Mouse (Mus musculus) MEL (cell line): ENCODE results near the gene Tulp1. TPM values are rescaled to one million over a fixed set of nuclear protein-coding genes. Genes with fewer than 3 reads are reported as not detected.

Experiments
- DNase-seq: peaks from one replicate; pipeline ENCODE4 v3.0.0; 2011; ENCODE audit warnings: low read depth, low spot score
- H3K27ac ChIP-seq: 2 replicates; pipeline ENCODE4 v1.5.1; 2012; ENCODE audit warnings: low read depth, mild to moderate bottlenecking, control low read depth, low read length, moderate library complexity; ENCODE audit not compliant: control insufficient read depth
- H3K27me3 ChIP-seq, 2 experiments: fragments of 150-350 bp in 1 of 2; sonication (generic) in 1 of 2; 2 replicates each; pipeline ENCODE4 v1.6.1; 2012; ENCODE audit warnings: low read length in 2 of 2, mild to moderate bottlenecking in 2 of 2, improper control_type of control experiment in 1 of 2, moderate library complexity in 1 of 2; ENCODE audit not compliant: insufficient read depth in 2 of 2, control insufficient read depth in 1 of 2
- H3K36me3 ChIP-seq, 2 experiments: 2 replicates each; pipeline ENCODE4 v1.6.1; 2012 to 2014; ENCODE audit warnings: low read length in 2 of 2, improper control_type of control experiment in 1 of 2, inconsistent platforms in 1 of 2, mild to moderate bottlenecking in 1 of 2; ENCODE audit not compliant: insufficient read depth in 2 of 2, control insufficient read depth in 1 of 2
- H3K4me1 ChIP-seq, 2 experiments: fragments of 150-350 bp in 1 of 2; sonication (generic) in 1 of 2; 2 replicates each; pipeline ENCODE4 v1.6.1; 2012; ENCODE audit warnings: low read length in 2 of 2, improper control_type of control experiment in 1 of 2, mild to moderate bottlenecking in 1 of 2; ENCODE audit not compliant: insufficient read depth in 2 of 2, control insufficient read depth in 1 of 2
- H3K4me3 ChIP-seq, 2 experiments: fragments of 150-350 bp in 1 of 2; sonication (generic) in 1 of 2; 2 replicates each; pipeline ENCODE4 v1.5.1; 2012; ENCODE audit warnings: low read depth in 2 of 2, low read length in 2 of 2, mild to moderate bottlenecking in 2 of 2, moderate library complexity in 2 of 2, control low read depth in 1 of 2, improper control_type of control experiment in 1 of 2; ENCODE audit not compliant: control insufficient read depth in 1 of 2, insufficient read depth in 1 of 2
- H3K79me2 ChIP-seq: 2 replicates; pipeline ENCODE4 v1.6.1; 2012; ENCODE audit warnings: mild to moderate bottlenecking, low read length, moderate library complexity; ENCODE audit not compliant: control insufficient read depth, poor library complexity, insufficient read depth
- H3K9ac ChIP-seq: 2 replicates; pipeline ENCODE4 v1.6.1; 2012; ENCODE audit warnings: low read depth, mild to moderate bottlenecking, control low read depth, low read length, moderate library complexity; ENCODE audit not compliant: control insufficient read depth, poor library complexity, severe bottlenecking
- H3K9me3 ChIP-seq: fragments of 150-350 bp; sonication (generic); replicated peaks from 2 replicates; pipeline ENCODE4 v1.6.1; 2012; ENCODE audit warnings: mild to moderate bottlenecking, low read length, improper control_type of control experiment, moderate library complexity; ENCODE audit not compliant: insufficient read depth
- BHLHE40 ChIP-seq: IDR thresholded peaks from 2 replicates; pipeline ENCODE4 v1.6.1; 2012; ENCODE audit warnings: low read depth, mild to moderate bottlenecking, inconsistent platforms, low read length, improper control_type of control experiment, borderline replicate concordance
- CTCF ChIP-seq, 3 experiments: IDR thresholded peaks in 2 of 3; conservative IDR thresholded peaks in 1 of 3; 2 replicates each; pipeline ENCODE4 v1.5.1; 2011 to 2012; ENCODE audit warnings: low read length in 3 of 3, low read depth in 2 of 3, mild to moderate bottlenecking in 2 of 3, improper control_type of control experiment in 1 of 3, inconsistent platforms in 1 of 3, mixed read lengths in 1 of 3, moderate library complexity in 1 of 3; ENCODE audit not compliant: control insufficient read depth in 1 of 3, insufficient read depth in 1 of 3, poor library complexity in 1 of 3, severe bottlenecking in 1 of 3
- E2F4 ChIP-seq: IDR thresholded peaks from 2 replicates; pipeline ENCODE4 v1.6.1; 2011; ENCODE audit warnings: low read depth, low read length, improper control_type of control experiment, borderline replicate concordance
- ELF1 ChIP-seq: IDR thresholded peaks from 2 replicates; pipeline ENCODE4 v1.6.1; 2014; ENCODE audit warnings: low read depth, mild to moderate bottlenecking, inconsistent platforms, low read length, improper control_type of control experiment, moderate library complexity
- EP300 ChIP-seq, 2 experiments: IDR thresholded peaks; 2 replicates each; pipeline ENCODE4 v1.6.1; 2011; ENCODE audit warnings: improper control_type of control experiment in 2 of 2, low read length in 2 of 2, low read depth in 1 of 2, mild to moderate bottlenecking in 1 of 2
- ETS1 ChIP-seq: IDR thresholded peaks from 2 replicates; pipeline ENCODE4 v1.6.1; 2012; ENCODE audit warnings: low read depth, mild to moderate bottlenecking, inconsistent platforms, low read length, improper control_type of control experiment, moderate library complexity
- GATA1 ChIP-seq: IDR thresholded peaks from 2 replicates; pipeline ENCODE4 v1.6.1; 2011; ENCODE audit warnings: low read depth, low read length, improper control_type of control experiment
- KAT2A ChIP-seq: conservative IDR thresholded peaks from 2 replicates; pipeline ENCODE4 v1.6.1; 2012; ENCODE audit warnings: low read depth, low read length, improper control_type of control experiment, inconsistent platforms
- MAFK ChIP-seq: IDR thresholded peaks from 2 replicates; pipeline ENCODE4 v1.6.1; 2011; ENCODE audit warnings: low read depth, mild to moderate bottlenecking, low read length, improper control_type of control experiment, borderline replicate concordance
- MAX ChIP-seq: IDR thresholded peaks from 2 replicates; pipeline ENCODE4 v1.6.1; 2011; ENCODE audit warnings: low read length, improper control_type of control experiment
- MAZ ChIP-seq: IDR thresholded peaks from 2 replicates; pipeline ENCODE4 v1.6.1; 2012; ENCODE audit warnings: low read depth, mild to moderate bottlenecking, inconsistent platforms, low read length, improper control_type of control experiment
- MEF2A ChIP-seq: IDR thresholded peaks from 2 replicates; pipeline ENCODE4 v1.6.1; 2014; ENCODE audit warnings: low read depth, mild to moderate bottlenecking, inconsistent platforms, low read length, improper control_type of control experiment; ENCODE audit not compliant: poor library complexity, insufficient replicate concordance, severe bottlenecking; ENCODE audit errors: extremely low read depth
- MXI1 ChIP-seq: IDR thresholded peaks from 2 replicates; pipeline ENCODE4 v1.6.1; 2011; ENCODE audit warnings: mild to moderate bottlenecking, low read depth, low read length, improper control_type of control experiment
- NELFE ChIP-seq: IDR thresholded peaks from 2 replicates; pipeline ENCODE4 v1.6.1; 2011; ENCODE audit warnings: low read depth, low read length, improper control_type of control experiment
- NRF1 ChIP-seq: IDR thresholded peaks from 2 replicates; pipeline ENCODE4 v1.6.1; 2014; ENCODE audit warnings: low read depth, mild to moderate bottlenecking, inconsistent platforms, low read length, improper control_type of control experiment, moderate library complexity; ENCODE audit not compliant: poor library complexity, insufficient read depth, severe bottlenecking
- POLR2A ChIP-seq, 2 experiments: IDR thresholded peaks; 2 replicates each; pipeline ENCODE4 v1.6.1; 2011 to 2012; ENCODE audit warnings: low read length in 2 of 2, mild to moderate bottlenecking in 2 of 2, control low read depth in 1 of 2, improper control_type of control experiment in 1 of 2, low read depth in 1 of 2, moderate library complexity in 1 of 2; ENCODE audit not compliant: control insufficient read depth in 1 of 2, insufficient read depth in 1 of 2, poor library complexity in 1 of 2
- POLR2AphosphoS2 ChIP-seq: IDR thresholded peaks from 2 replicates; pipeline ENCODE4 v1.6.1; 2011; ENCODE audit warnings: low read length, improper control_type of control experiment
- RAD21 ChIP-seq: IDR thresholded peaks from 2 replicates; pipeline ENCODE4 v1.6.1; 2011; ENCODE audit warnings: mild to moderate bottlenecking, low read depth, low read length, improper control_type of control experiment
- RCOR1 ChIP-seq: IDR thresholded peaks from 2 replicates; pipeline ENCODE4 v1.6.1; 2012; ENCODE audit warnings: low read depth, mild to moderate bottlenecking, inconsistent platforms, low read length, improper control_type of control experiment
- SIN3A ChIP-seq: IDR thresholded peaks from 2 replicates; pipeline ENCODE4 v1.6.1; 2012; ENCODE audit warnings: low read length, improper control_type of control experiment, inconsistent platforms
- SMC3 ChIP-seq: IDR thresholded peaks from 2 replicates; pipeline ENCODE4 v1.6.1; 2011; ENCODE audit warnings: low read depth, low read length, improper control_type of control experiment
- TAL1 ChIP-seq: IDR thresholded peaks from 2 replicates; pipeline ENCODE4 v1.6.1; 2012; ENCODE audit warnings: mild to moderate bottlenecking, inconsistent platforms, low read length, moderate library complexity, mixed read lengths
- TCF12 ChIP-seq: IDR thresholded peaks from 2 replicates; pipeline ENCODE4 v1.6.1; 2014; ENCODE audit warnings: low read depth, mild to moderate bottlenecking, inconsistent platforms, low read length, improper control_type of control experiment, moderate library complexity
- UBTF ChIP-seq: IDR thresholded peaks from 2 replicates; pipeline ENCODE4 v1.6.1; 2012; ENCODE audit warnings: low read depth, mild to moderate bottlenecking, inconsistent platforms, low read length, improper control_type of control experiment, moderate library complexity, borderline replicate concordance; ENCODE audit not compliant: insufficient read depth
- USF1 ChIP-seq: IDR thresholded peaks from 2 replicates; pipeline ENCODE4 v1.6.1; 2014; ENCODE audit warnings: low read depth, mild to moderate bottlenecking, inconsistent platforms, low read length, improper control_type of control experiment, moderate library complexity
- USF2 ChIP-seq, 2 experiments: IDR thresholded peaks; 2 replicates each; pipeline ENCODE4 v1.6.1; 2011 to 2012; ENCODE audit warnings: improper control_type of control experiment in 2 of 2, low read length in 2 of 2, borderline replicate concordance in 1 of 2, inconsistent platforms in 1 of 2, low read depth in 1 of 2, mild to moderate bottlenecking in 1 of 2; ENCODE audit not compliant: insufficient read depth in 1 of 2
- ZC3H11A ChIP-seq: IDR thresholded peaks from 2 replicates; pipeline ENCODE4 v1.6.1; 2012; ENCODE audit warnings: low read depth, mild to moderate bottlenecking, inconsistent platforms, low read length, improper control_type of control experiment
- ZKSCAN1 ChIP-seq: IDR thresholded peaks from 2 replicates; pipeline ENCODE4 v1.6.1; 2012; ENCODE audit warnings: low read depth, mild to moderate bottlenecking, inconsistent platforms, low read length, improper control_type of control experiment, moderate library complexity
- ZMIZ1 ChIP-seq: IDR thresholded peaks from 2 replicates; pipeline ENCODE4 v1.6.1; 2012; ENCODE audit warnings: low read depth, mild to moderate bottlenecking, inconsistent platforms, low read length, improper control_type of control experiment, moderate library complexity
- ZNF384 ChIP-seq: IDR thresholded peaks from 2 replicates; pipeline ENCODE4 v1.6.1; 2012; ENCODE audit warnings: low read depth, mild to moderate bottlenecking, inconsistent platforms, low read length, improper control_type of control experiment
- polyA plus RNA-seq, 2 experiments: library from polyadenylated mRNA; stranded (reverse) in 1 of 2; unstranded in 1 of 2; fragments of >175 nt in 1 of 2; fragments of >200 nt in 1 of 2; gene quantifications; 2 replicates each; pipeline versions ENCODE4 v1.2.1 to v1.2.4; 2012; ENCODE audit warnings: low replicate concordance in 2 of 2, low read depth in 1 of 2; ENCODE audit not compliant: insufficient read length in 2 of 2, insufficient read depth in 1 of 2, missing spikeins in 1 of 2
- total RNA-seq: library from RNA; depleted of rRNA; stranded (reverse); fragments of 300-350 nt; gene quantifications from 2 replicates; pipeline ENCODE4 v1.2.3, GENCODE M21; 2012

Tulp1 gene
- total and polyA plus RNA-seq, 3 experiments, result 0.23 to 2.4 TPM; not detected in 1

GRCm38 (mm10) chr17:28308297-28309195 lies 56.5 kb downstream of the Tulp1 start:
- H3K27me3 ChIP-seq, result no peaks in the 10 kb centered on the region
- H3K79me2 ChIP-seq, result peaks cover 2% of the 10 kb centered on the region; the same call in 1 of the 2 replicates
- no peak overlapping the region for H3K27ac ChIP-seq
- H3K9me3 ChIP-seq, result no peaks in the 10 kb centered on the region
- H3K4me1 ChIP-seq, result peaks cover 7 to 11% of the 10 kb centered on the region in 2 experiments
- H3K4me3 ChIP-seq, result peak overlapping the region; percentile 48 to 62
- DNase-seq, result peak; percentile 94
- peaks cover 0 to 8% of the 10 kb centered on the region in 2 experiments; a peak in 2 of 4 replicates for H3K36me3 ChIP-seq
- no peak for TF ChIP-seq ETS1
- TF ChIP-seq MAX, result no peak
- TF ChIP-seq ZMIZ1, result no peak
- no peak for TF ChIP-seq E2F4
- no peak for TF ChIP-seq ZKSCAN1
- TF ChIP-seq POLR2A (IDR thresholded peaks at IDR 0.05; ENCODE audit: control insufficient read depth in 1 of 2, insufficient read depth in 1 of 2, low read depth in 1 of 2, low read length in 2 of 2, poor library complexity in 1 of 2), result no peak
- no peak for TF ChIP-seq TAL1
- TF ChIP-seq KAT2A, result no peak
- TF ChIP-seq NRF1, result no peak
- TF ChIP-seq GATA1, result no peak
- TF ChIP-seq MEF2A, result no peak
- TF ChIP-seq MXI1, result no peak
- TF ChIP-seq UBTF, result no peak
- peak; percentile 46; the same call in 1 of the 2 replicates for TF ChIP-seq SIN3A
- no peak for TF ChIP-seq ELF1
- peak; percentile 80 to 88 (median 88) for TF ChIP-seq CTCF (IDR thresholded peaks at IDR 0.05 in 2 of 3, conservative IDR thresholded peaks at IDR 0.05 in 1 of 3; ENCODE audit: control insufficient read depth in 1 of 3, insufficient read depth in 1 of 3, low read depth in 2 of 3, low read length in 3 of 3, poor library complexity in 1 of 3, severe bottlenecking in 1 of 3)
- no peak for TF ChIP-seq USF2 (IDR thresholded peaks at IDR 0.05; ENCODE audit: borderline replicate concordance in 1 of 2, insufficient read depth in 1 of 2, low read depth in 1 of 2, low read length in 2 of 2)
- 0 out of 2 replicates have a peak, but pooled peaks have one; percentile 47 for TF ChIP-seq MAZ
- TF ChIP-seq RCOR1, result no peak
- TF ChIP-seq ZNF384, result no peak
- no peak for TF ChIP-seq USF1
- TF ChIP-seq POLR2AphosphoS2, result no peak
- TF ChIP-seq ZC3H11A, result peak; percentile 68
- TF ChIP-seq SMC3, result peak; percentile 83
- TF ChIP-seq TCF12, result no peak
- TF ChIP-seq EP300 (IDR thresholded peaks at IDR 0.05; ENCODE audit: low read depth in 1 of 2, low read length in 2 of 2), result no peak
- no peak for TF ChIP-seq BHLHE40
- TF ChIP-seq MAFK, result no peak
- TF ChIP-seq RAD21, result peak; percentile 82
- no peak for TF ChIP-seq NELFE
- peak overlapping the region; percentile 78 for H3K9ac ChIP-seq
